Mouse (Mus musculus): ENCODE measurements around the gene Kcna5. TPM values are rescaled to one million over a fixed set of nuclear protein-coding genes. Genes with fewer than 3 reads are reported as not detected.

Kcna5 gene
- total RNA-seq, 1 experiment from 2014 or later = not detected

GRCm38 (mm10) chr6:126542724-126543123 lies 7.5 kb upstream of the Kcna5 start:
- ATAC-seq (replicated peaks; ENCODE audit: low read depth, poor library complexity, severe bottlenecking) = no peak

DNA sequence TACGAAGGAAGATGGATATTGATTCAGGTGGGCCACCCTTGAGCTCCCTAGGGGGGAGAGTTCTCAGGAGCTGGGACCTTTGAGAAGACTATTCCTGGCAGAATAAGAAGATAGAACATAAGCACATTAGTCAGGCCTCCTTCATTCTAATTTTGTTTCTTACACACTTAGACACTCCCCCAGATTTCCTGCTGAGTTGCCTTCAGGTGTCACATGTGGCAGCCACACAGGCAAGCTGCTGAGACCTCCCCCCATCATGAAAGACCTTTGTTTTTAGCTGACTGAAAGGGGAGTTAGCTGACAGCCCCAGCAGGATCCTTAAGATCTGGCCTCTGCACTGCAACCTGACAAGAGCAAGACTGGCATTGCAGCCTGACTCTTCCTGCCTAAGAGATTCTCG lies 2.3 kb upstream of the Kcna5 start:
- no peak for ATAC-seq (replicated peaks; ENCODE audit: low read depth, poor library complexity, severe bottlenecking)

- no peak for ATAC-seq (replicated peaks; ENCODE audit: low read depth, poor library complexity, severe bottlenecking)
Measured at GRCm38 (mm10) chr6:126536926-126537325, 1.7 kb upstream of the Kcna5 start.

GRCm38 (mm10) chr6:126535911-126536270 lies 679 bp upstream of the Kcna5 start:
- no peak for ATAC-seq (replicated peaks; ENCODE audit: low read depth, poor library complexity, severe bottlenecking)

GRCm38 (mm10) chr6:126534531-126535207 lies 543 bp downstream of the Kcna5 start:
- ATAC-seq (replicated peaks; ENCODE audit: low read depth, poor library complexity, severe bottlenecking) = no peak

DNA sequence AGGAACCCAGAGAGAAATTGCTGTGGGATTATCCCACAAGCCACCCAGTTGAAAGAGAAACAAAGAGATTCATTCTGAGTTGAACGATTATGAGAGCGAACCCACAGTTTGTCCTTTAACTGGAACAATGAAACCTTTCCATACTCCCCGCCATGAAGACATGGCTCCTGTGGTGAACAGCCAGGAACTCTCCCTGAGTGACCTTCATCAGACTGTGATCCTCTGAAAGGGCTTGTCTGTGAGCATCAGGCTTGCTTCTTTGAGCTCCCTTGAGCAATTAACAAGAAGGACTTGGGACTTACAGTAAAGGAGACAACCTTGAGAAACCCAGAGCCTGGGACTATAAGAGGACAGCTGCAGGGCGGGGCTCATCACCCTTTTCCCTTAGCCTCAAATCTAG lies 3.9 kb downstream of the Kcna5 start:
- no peak for ATAC-seq (replicated peaks; ENCODE audit: low read depth, poor library complexity, severe bottlenecking)

GRCm38 (mm10) chr6:126530019-126530418 lies 5.2 kb downstream of the Kcna5 start:
- ATAC-seq (replicated peaks; ENCODE audit: low read depth, poor library complexity, severe bottlenecking) = no peak

DNA sequence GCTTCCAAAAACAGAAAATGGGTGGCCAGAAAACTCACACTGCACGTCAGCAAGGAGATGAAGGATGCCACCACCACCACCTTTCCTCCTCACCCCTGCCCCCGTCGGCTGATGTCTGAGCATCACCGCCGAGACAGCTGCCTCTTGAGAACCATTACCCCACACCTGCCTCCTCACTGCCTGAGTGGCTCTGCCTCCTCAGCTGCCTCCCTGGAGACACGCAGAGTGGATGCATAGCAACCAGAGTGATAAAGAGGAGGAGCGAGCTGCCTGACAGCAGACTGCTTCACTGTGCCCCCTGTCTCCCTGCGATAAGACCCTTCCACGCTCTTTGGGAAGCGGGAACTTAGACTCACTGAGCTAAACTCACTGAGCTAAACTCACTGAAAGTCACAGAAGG lies 20.5 kb downstream of the Kcna5 start:
- no peak for ATAC-seq (replicated peaks; ENCODE audit: low read depth, poor library complexity, severe bottlenecking)

DNA sequence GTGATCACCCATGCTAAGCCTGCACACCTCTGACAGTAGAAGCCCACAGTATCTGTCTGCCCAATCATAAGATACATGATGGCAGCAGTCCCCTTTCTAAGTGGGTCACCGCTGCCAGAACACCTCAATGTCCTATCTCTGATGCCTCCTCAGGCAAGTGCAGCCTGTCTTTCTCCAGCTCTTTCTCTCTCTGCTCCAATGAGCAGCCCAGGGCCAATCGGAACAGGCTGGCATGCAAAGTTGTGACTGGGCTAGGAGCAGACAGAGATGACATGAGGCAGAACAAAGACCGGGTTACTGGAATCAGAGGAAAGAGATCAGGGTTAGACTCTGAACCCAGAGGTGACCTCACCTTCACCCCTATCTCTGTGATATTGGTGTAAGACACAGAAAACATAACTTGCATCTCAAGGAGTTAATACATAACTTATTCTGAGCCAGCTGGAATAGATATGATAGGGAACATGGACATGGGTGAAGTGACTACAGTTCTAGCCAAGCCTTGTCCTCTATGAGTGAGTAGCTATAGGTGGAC lies 21.4 kb downstream of the Kcna5 start:
- ATAC-seq (replicated peaks; ENCODE audit: low read depth, poor library complexity, severe bottlenecking) = no peak

GRCm38 (mm10) chr6:126513154-126513553 lies 22.1 kb downstream of the Kcna5 start:
- ATAC-seq (replicated peaks; ENCODE audit: low read depth, poor library complexity, severe bottlenecking) = no peak

- ATAC-seq (replicated peaks; ENCODE audit: low read depth, poor library complexity, severe bottlenecking) = no peak
Measured at GRCm38 (mm10) chr6:126508671-126509070, 26.5 kb downstream of the Kcna5 start.

- no peak for ATAC-seq (replicated peaks; ENCODE audit: low read depth, poor library complexity, severe bottlenecking)
Measured at GRCm38 (mm10) chr6:126503920-126504319, 31.3 kb downstream of the Kcna5 start.

- no peak for ATAC-seq (replicated peaks; ENCODE audit: low read depth, poor library complexity, severe bottlenecking)
Measured at GRCm38 (mm10) chr6:126502691-126503301, 32.4 kb downstream of the Kcna5 start.

- no peak for ATAC-seq (replicated peaks; ENCODE audit: low read depth, poor library complexity, severe bottlenecking)
Measured at GRCm38 (mm10) chr6:126500985-126501384, 34.2 kb downstream of the Kcna5 start.

GRCm38 (mm10) chr6:126500088-126500487 lies 35.1 kb downstream of the Kcna5 start:
- peak; percentile 86 for ATAC-seq (replicated peaks; ENCODE audit: low read depth, poor library complexity, severe bottlenecking)

GRCm38 (mm10) chr6:126497878-126498277 lies 37.3 kb downstream of the Kcna5 start:
- 0 out of 2 replicates have a peak, but pooled peaks have one; percentile 50 for ATAC-seq (replicated peaks; ENCODE audit: low read depth, poor library complexity, severe bottlenecking)

DNA sequence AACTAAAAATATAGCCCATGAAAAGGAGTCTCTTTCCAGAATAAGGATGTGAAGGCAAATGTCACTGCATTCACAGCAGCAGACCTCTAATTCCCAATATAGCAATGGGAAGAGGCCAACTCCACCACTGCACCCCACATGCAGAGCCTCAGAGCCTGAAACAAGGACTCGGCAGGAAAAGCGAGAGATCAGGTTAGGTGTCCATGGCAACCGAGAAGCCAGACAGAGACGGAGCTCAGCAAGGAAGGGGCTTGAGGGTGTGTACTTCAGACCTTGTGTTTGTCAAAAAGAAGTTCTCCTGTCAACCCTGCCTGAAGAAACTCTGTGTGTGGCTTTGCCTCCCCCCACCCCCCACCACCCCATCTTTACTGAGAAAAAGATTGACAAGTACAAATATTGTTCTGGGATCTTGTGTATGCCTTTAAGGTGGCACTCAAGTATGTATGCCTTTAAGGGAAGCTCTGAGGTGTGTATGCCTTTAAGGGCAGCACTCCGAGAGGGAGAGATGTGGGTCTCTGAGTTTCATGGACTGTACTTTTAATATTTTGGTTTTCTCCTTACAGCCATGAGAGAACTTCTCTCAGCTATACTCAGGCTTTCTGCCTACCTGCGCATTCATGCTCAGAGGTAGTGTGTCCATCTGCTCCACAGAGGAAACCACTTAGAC lies 37.9 kb downstream of the Kcna5 start:
- no peak for ATAC-seq (replicated peaks; ENCODE audit: low read depth, poor library complexity, severe bottlenecking)

DNA sequence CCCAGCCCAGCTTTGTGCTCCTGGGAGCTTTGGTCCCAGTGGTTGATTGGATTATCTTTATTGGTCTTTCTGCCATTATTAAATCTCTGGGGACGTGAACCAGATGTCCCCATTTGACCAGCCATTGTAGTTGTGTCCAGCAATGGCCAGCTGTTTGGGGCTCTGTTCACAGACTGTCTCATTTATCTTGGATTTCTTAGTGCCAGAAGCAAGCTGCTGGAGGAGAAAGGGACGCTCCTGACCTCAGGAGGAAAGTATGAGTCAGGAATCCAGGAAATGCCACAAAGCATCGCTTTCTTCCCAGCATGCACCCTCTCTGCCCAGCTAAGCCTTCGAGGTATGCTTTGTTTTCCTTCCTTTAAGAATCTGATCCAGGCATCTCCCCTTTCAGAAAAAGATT lies 48.1 kb downstream of the Kcna5 start:
- ATAC-seq (replicated peaks; ENCODE audit: low read depth, poor library complexity, severe bottlenecking) = no peak

- no peak for ATAC-seq (replicated peaks; ENCODE audit: low read depth, poor library complexity, severe bottlenecking)
Measured at GRCm38 (mm10) chr6:126484887-126485286, 50.3 kb downstream of the Kcna5 start.

DNA sequence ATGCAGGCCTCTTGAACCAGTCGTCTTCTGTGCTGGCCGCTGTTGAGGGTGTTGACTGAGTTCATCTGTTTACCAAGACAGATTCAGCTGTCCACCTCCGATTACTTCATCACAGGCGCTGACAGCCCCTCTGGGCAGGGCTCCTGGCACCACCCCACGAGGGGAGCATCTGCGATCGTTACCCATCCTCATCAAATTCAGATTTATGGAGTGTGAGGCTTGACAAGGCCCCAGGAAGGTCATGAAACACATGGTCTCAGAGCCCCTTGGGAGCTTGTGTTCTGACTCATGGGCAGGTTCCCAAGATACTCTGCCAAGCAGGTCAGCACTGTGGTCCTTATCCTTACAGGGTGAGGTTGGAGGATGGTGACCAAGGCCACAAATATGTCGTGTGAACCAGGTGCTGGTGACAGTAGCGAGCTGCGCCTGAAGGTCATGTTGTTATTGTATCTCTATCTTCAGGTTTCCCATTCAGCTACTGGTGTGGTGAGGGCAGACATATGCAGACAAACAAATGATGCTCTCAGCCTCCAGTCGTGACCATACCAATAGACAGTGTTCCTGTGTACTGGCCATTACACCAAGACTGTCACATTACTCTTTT lies 51.8 kb downstream of the Kcna5 start:
- no peak for ATAC-seq (replicated peaks; ENCODE audit: low read depth, poor library complexity, severe bottlenecking)
